In the genomic region with DNA sequence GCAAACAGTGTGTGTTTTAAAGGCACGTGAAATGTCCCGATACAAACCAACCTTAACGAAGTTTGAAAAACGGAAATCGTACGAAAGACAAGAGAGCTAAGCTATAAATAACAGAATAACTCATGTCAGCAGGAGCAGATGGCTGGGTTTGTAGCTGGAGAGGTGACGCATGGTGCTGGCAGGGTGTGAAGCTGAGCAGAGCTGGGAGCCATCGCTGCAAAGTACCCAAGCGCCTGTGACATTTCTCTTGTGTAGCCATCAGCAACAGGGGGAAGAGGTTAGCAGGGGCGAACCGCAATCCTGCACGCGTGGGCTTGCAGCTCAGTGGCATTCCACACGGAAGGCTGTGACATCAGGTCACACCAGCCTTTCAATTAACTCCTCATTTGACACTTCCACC, we compare ENCODE assay signal across 13 mouse cellular contexts.
DNase-seq lines count a peak whose midpoint lies in the region; ATAC-seq and TF ChIP-seq lines count a peak whose summit lies in the region.
"Had no signal": no experiment of that assay in that cellular context is flagged by ENCODE, and none has a peak within 500 bp of the region (broad histone marks: within the 10 kb centered on the region; RNA-seq: fewer than 3 reads in every experiment).

No protein-coding gene starts in this region.

- TF ChIP-seq CTCF in brain, embryonic 14.5 days (IDR thresholded peaks at IDR 0.05; ENCODE audit: borderline replicate concordance, extremely low read depth, insufficient read depth, insufficient read length): no peak

- TF ChIP-seq POLR2A in brain, embryonic 14.5 days (IDR thresholded peaks at IDR 0.05; ENCODE audit: borderline replicate concordance, extremely low read depth, insufficient read depth, insufficient read length, poor library complexity, severe bottlenecking): no peak

- ATAC-seq in frontal cortex, adult (ENCODE audit: low TSS enrichment): 0 out of 2 replicates have a peak, but pooled peaks have one; percentile 38
- ATAC-seq: intestine, embryonic 16.5 days; Patski had no signal

- no peak for DNase-seq in frontal cortex, postnatal 36 days (ENCODE audit: low spot score in 2 of 2)
- peak; percentile 61 to 75 for DNase-seq in layer of hippocampus, adult 18-20 months (ENCODE audit: low spot score in 2 of 2)
- no peak for DNase-seq in layer of hippocampus, postnatal 36 days
- peak; percentile 76 for DNase-seq in brain, embryonic 14.5 days (ENCODE audit: low read depth)
- peak; percentile 71 to 81 for DNase-seq in cerebellum, postnatal 25 days
- no peak for DNase-seq in urinary bladder, postnatal 36 days (ENCODE audit: low spot score in 2 of 2)
- no peak for DNase-seq in adrenal gland, adult 8-10 months
- DNase-seq: adrenal gland, postnatal 25 days; liver, embryonic 13.5 days; thymus, adult 18-20 months had no signal

Comparison
In these comparisons a context has a peak if more than half of its experiments do, and no peak if none do; other contexts are left out.
1. DNase-seq: peak in layer of hippocampus, adult 18-20 months (2 of 2), brain, embryonic 14.5 days (single experiment) and cerebellum, postnatal 25 days (2 of 2); none in frontal cortex, postnatal 36 days (0 of 2), layer of hippocampus, postnatal 36 days (0 of 2), urinary bladder, postnatal 36 days (0 of 2) and adrenal gland, adult 8-10 months (single experiment).